ENCODE assay signal across 21 mouse cellular contexts in genomic region chr4:102967811-102968210, GRCm38 (mm10). TPM values are rescaled to one million over a fixed set of nuclear protein-coding genes. Genes with fewer than 3 reads are reported as not detected.
"Had no signal": no experiment of that assay in that cellular context is flagged by ENCODE, and none has a peak within 500 bp of the region (broad histone marks: within the 10 kb centered on the region; RNA-seq: fewer than 3 reads in every experiment).

No protein-coding gene starts in this region.

- DNase-seq: kidney, adult 2 months; kidney, postnatal 25 days; layer of hippocampus, adult 9-11 months; liver; lung, adult 18-20 months; lung, postnatal 10 days; lung, postnatal 36 days; right cerebral cortex, postnatal 4 days; thymus, postnatal 25 days had no signal

- ATAC-seq: intestine, postnatal 0 days; liver, embryonic 12.5 days; midbrain, embryonic 13.5 days; midbrain, embryonic 16.5 days had no signal

RNA-seq across cellular contexts. Expression of gene Tctex1d1, which starts 10.6 kb away (rescaled TPM):
- polyA plus RNA-seq: kidney, adult 2 months; large intestine, adult 2 months had no signal

RNA-seq across cellular contexts. Expression of gene Insl5, which starts 58.8 kb away (rescaled TPM):
- polyA plus RNA-seq: kidney, embryonic 14.5 days; kidney, postnatal 0 days; limb, embryonic 10.5 days; limb, embryonic 13.5 days; liver, embryonic 12.5 days; liver, embryonic 15.5 days; stomach, embryonic 14.5 days; stomach, postnatal 0 days had no signal
